8 mouse cellular contexts compared by ENCODE assay signal in genomic region chr11:54984085-54984484, GRCm38 (mm10). TPM values are rescaled to one million over a fixed set of nuclear protein-coding genes. Genes with fewer than 3 reads are reported as not detected.
DNase-seq lines count a peak whose midpoint lies in the region; ATAC-seq and TF ChIP-seq lines count a peak whose summit lies in the region.
"Had no signal": no experiment of that assay in that cellular context is flagged by ENCODE, and none has a peak within 500 bp of the region (broad histone marks: within the 10 kb centered on the region; RNA-seq: fewer than 3 reads in every experiment).

No protein-coding gene starts in this region.

- H3K27ac ChIP-seq in gastrocnemius, adult 2 months: no peak overlapping the region
- H3K27ac ChIP-seq in liver, postnatal 0 days (ENCODE audit: low read depth): no peak overlapping the region
- H3K27ac ChIP-seq: limb, embryonic 13.5 days had no signal

- no peak for TF ChIP-seq EP300 in liver, postnatal 0 days (IDR thresholded peaks at IDR 0.05; ENCODE audit: low read depth)

- no peak overlapping the region for H3K4me2 ChIP-seq in liver, postnatal 0 days (ENCODE audit: low read depth, low read length)
- H3K4me2 ChIP-seq: limb, embryonic 13.5 days had no signal

- TF ChIP-seq CTCF in gastrocnemius, adult 2 months (IDR thresholded peaks at IDR 0.05): peak; percentile 90
- peak; percentile 94 for TF ChIP-seq CTCF in liver, postnatal 0 days (IDR thresholded peaks at IDR 0.05; ENCODE audit: low read depth)

- peaks cover 62% of the 10 kb centered on the region for H3K36me3 ChIP-seq in liver, postnatal 0 days (replicated peaks; ENCODE audit: insufficient read depth, low read length)

- intact Hi-C loops in gastrocnemius, adult 2 months (cut with DNase I): loop anchor here (1.0 to 10.0 kb wide), 3 partner anchors 54 to 279 kb away; no protein-coding TSS in a partner anchor

- WGBS in liver, postnatal 0 days (ENCODE audit: insufficient replicate concordance): 2% methylated on average over 6 of the region's 6 CpGs

- no peaks in the 10 kb centered on the region for H3K27me3 ChIP-seq in liver, postnatal 0 days (ENCODE audit: insufficient read depth, low read length)
- H3K27me3 ChIP-seq: limb, embryonic 13.5 days had no signal

- H3K4me1 ChIP-seq in liver, postnatal 0 days (ENCODE audit: insufficient read depth): no peaks in the 10 kb centered on the region
- H3K4me1 ChIP-seq: limb, embryonic 13.5 days had no signal

- H3K9me3 ChIP-seq in liver, postnatal 0 days (ENCODE audit: low read length): no peaks in the 10 kb centered on the region
- H3K9me3 ChIP-seq: limb, embryonic 13.5 days had no signal

- H3K4me3 ChIP-seq in gastrocnemius, adult 2 months: no peak overlapping the region
- no peak overlapping the region for H3K4me3 ChIP-seq in liver, postnatal 0 days (ENCODE audit: low read depth, low read length)
- H3K4me3 ChIP-seq: limb, embryonic 13.5 days had no signal

- ATAC-seq in liver, postnatal 0 days: no peak

- H3K9ac ChIP-seq in liver, postnatal 0 days (replicated peaks): no peak overlapping the region
- H3K9ac ChIP-seq: limb, embryonic 13.5 days had no signal

- peak; percentile 67 to 69 for DNase-seq in CD8-positive naive resting alpha-beta T cell, adult 2 months (ENCODE audit: low read depth in 2 of 2, low spot score in 2 of 2)
- peak; percentile 88 for DNase-seq in MN1 (ENCODE audit: low spot score)
- DNase-seq in cerebellum, adult 8-10 months: peak; percentile 78
- DNase-seq in gastrocnemius, adult 2 months: peak; percentile 72
- DNase-seq in kidney, postnatal 36 days: peak; percentile 66 to 91
- DNase-seq in liver, postnatal 0 days: peak; percentile 83
- peak; percentile 64 for DNase-seq in right cerebral cortex, postnatal 25 days

RNA-seq across cellular contexts. Expression of gene Tnip1, which starts 21.4 kb away (rescaled TPM):
- 10 to 100 TPM; 29.8 to 31.7 TPM for total RNA-seq in gastrocnemius, adult 2 months (2021)
- polyA plus RNA-seq in liver, postnatal 0 days (2015; fragmentation: Nextera tagmentation; extraction: Ambion mirVana): 5.2 and 5.3 TPM in 2 replicates

RNA-seq across cellular contexts. Expression of gene Anxa6, which starts 49.2 kb away (rescaled TPM):
- 100 to 1,000 TPM; 166 to 187 TPM for total RNA-seq in gastrocnemius, adult 2 months (2021)
- polyA plus RNA-seq in liver, postnatal 0 days (2015; fragmentation: Nextera tagmentation; extraction: Ambion mirVana): 47.5 and 47.7 TPM in 2 replicates
